Mouse (Mus musculus) hindbrain, postnatal 0 days (tissue): ENCODE data around the gene Tbc1d10a. TPM values are rescaled to one million over a fixed set of nuclear protein-coding genes. Genes with fewer than 3 reads are reported as not detected.

Experiments
- ATAC-seq: fragments of 200-750 bp; cut with Nextera tagmentation; 2 replicates; pipeline ENCODE4 v1.8.0; 2017; ENCODE audit warnings: mild to moderate bottlenecking, moderate TSS enrichment, moderate library complexity
- DNase-seq: peaks from one replicate; pipeline ENCODE4 v3.0.0-alpha.2; 2015; ENCODE audit warnings: low spot score
- H3K27ac ChIP-seq: fragments of 300-500 bp; sonication (generic); 2 replicates; pipeline ENCODE4 v1.5.1; 2014; ENCODE audit warnings: mild to moderate bottlenecking
- H3K27me3 ChIP-seq: fragments of 300-500 bp; sonication (generic); 2 replicates; pipeline ENCODE4 v1.6.1; 2014; ENCODE audit warnings: low read length, mixed read lengths; ENCODE audit not compliant: insufficient read depth
- H3K36me3 ChIP-seq: fragments of 300-500 bp; sonication (generic); 2 replicates; pipeline ENCODE4 v1.6.1; 2014; ENCODE audit warnings: low read length, mixed read lengths; ENCODE audit not compliant: insufficient read depth
- H3K4me1 ChIP-seq: fragments of 300-500 bp; sonication (generic); 2 replicates; pipeline ENCODE4 v1.6.1; 2014; ENCODE audit warnings: antibody characterized with exemption, low read length, mixed read lengths; ENCODE audit not compliant: insufficient read depth
- H3K4me2 ChIP-seq: fragments of 300-500 bp; sonication (generic); 2 replicates; pipeline ENCODE4 v1.6.1; 2014; ENCODE audit warnings: low read depth, mild to moderate bottlenecking, low read length, moderate library complexity, mixed read lengths
- H3K4me3 ChIP-seq: fragments of 300-500 bp; sonication (generic); 2 replicates; pipeline ENCODE4 v1.5.1; 2014; ENCODE audit warnings: low read length
- H3K9ac ChIP-seq: fragments of 300-500 bp; sonication (generic); replicated peaks from 2 replicates; pipeline ENCODE4 v1.6.1; 2014; ENCODE audit warnings: mild to moderate bottlenecking, low read length, moderate library complexity, mixed read lengths
- H3K9me3 ChIP-seq: fragments of 300-500 bp; sonication (generic); 2 replicates; pipeline ENCODE4 v1.6.1; 2016; ENCODE audit warnings: low read length, mixed read lengths
- CTCF ChIP-seq: IDR thresholded peaks from 2 replicates; pipeline ENCODE4 v1.5.1; 2016; ENCODE audit warnings: antibody characterized with exemption, control low read depth, low read depth
- WGBS: fragments of 180-500 bp; shearing (Covaris S2); extraction: QIAGEN DNeasy Blood & Tissue Kit; methylation state at CpG from one replicate; pipeline ENCODE4 v1.1.7; 2014; 5-methylcytosine and 5-hydroxymethylcytosine counted together
- polyA plus RNA-seq: library from polyadenylated mRNA; unstranded; fragments of >200 nt; fragmentation: Nextera tagmentation; extraction: Ambion mirVana; gene quantifications from 2 replicates; pipeline ENCODE4 v1.2.1, GENCODE M21; 2015
- total RNA-seq: library from RNA; depleted of rRNA; stranded (reverse); fragments of >200 nt; gene quantifications from 2 replicates; pipeline ENCODE4 v1.2.3, GENCODE M21; 2014

Gene Tbc1d10a
- total and polyA plus RNA-seq, 2 experiments from 2014 or later: 34.2 to 59.1 TPM

GRCm38 (mm10) chr11:4256846-4257607 is 70.4 kb downstream of the Tbc1d10a start, which contains the start of gene Lif:
TSS of gene Lif (plus strand) at chr11:4257557.
- TF ChIP-seq CTCF: no peak
- Histone ChIP-seq H3K4me2 (no peak within 1 kb of the TSS; the same call in 1 of the 2 replicates), H3K9me3 (no peaks in the 10 kb centered on the region), H3K27me3 (no peaks in the 10 kb centered on the region), H3K4me3 (no peak within 1 kb of the TSS), H3K9ac (no peak within 1 kb of the TSS), H3K27ac (no peak within 1 kb of the TSS), H3K36me3 (no peaks in the 10 kb centered on the region), H3K4me1 (peaks cover 11% of the 10 kb centered on the region; the same call in 1 of the 2 replicates)
- DNase-seq (no peak), ATAC-seq (no peak)
- WGBS: 64% methylated on average over 11 of the region's 11 CpGs

DNA sequence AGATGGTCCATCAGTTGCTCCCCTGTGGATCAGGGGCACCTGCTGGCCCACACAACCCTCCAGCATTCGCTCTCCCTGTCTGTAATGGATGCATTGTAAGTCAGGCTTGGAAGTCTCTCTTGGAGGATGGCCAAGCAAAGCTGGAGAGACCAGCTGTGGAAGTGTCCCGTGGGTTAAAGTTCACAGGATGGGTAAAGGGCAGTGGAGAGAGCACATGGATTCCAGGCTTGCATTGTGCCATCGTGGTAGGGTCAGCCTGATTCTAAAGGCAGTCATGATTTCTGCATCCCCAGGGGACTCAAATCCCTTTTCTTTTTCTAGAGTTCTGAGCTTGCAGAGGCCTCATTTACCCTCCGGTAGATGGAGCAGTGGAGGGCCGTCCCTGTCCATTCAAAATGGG is 71.2 kb downstream of the Tbc1d10a start:
- DNase-seq (no peak), ATAC-seq (no peak)
- TF ChIP-seq CTCF: no peak
- H3K27me3 ChIP-seq: no peaks in the 10 kb centered on the region
- no peak overlapping the region for H3K4me3 ChIP-seq
- WGBS: 59% methylated on average over 5 of the region's 5 CpGs
- peaks cover 13% of the 10 kb centered on the region; the same call in 1 of the 2 replicates for H3K4me1 ChIP-seq
- no peak overlapping the region for H3K9ac ChIP-seq
- H3K4me2 ChIP-seq: no peak overlapping the region
- H3K9me3 ChIP-seq: no peaks in the 10 kb centered on the region
- H3K27ac ChIP-seq: no peak overlapping the region
- no peaks in the 10 kb centered on the region for H3K36me3 ChIP-seq

DNA sequence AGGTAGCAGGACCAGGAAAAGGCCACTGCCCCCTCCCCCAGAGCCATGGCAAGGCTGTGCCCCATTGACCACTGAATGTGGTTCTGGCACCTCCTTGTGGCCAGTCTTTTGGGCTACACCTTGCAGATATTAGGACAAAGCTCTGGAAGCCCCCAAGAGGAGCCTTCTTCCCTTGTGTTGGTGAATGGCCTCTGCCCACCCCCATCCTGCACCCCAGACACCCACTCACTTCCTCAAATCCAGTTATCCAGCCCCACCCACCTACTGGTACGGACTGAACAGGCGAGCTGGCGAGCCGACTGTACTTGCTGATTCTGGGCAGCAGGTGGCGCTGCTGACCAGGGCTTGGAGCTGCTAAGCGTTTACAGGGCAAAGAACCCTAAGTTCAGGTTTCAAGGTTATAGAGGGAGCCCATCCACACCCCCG is 72.1 kb downstream of the Tbc1d10a start:
- H3K9me3 ChIP-seq: no peaks in the 10 kb centered on the region
- no peaks in the 10 kb centered on the region for H3K27me3 ChIP-seq
- no peak overlapping the region for H3K27ac ChIP-seq
- peak; percentile 98 for TF ChIP-seq CTCF
- H3K4me3 ChIP-seq: peak overlapping the region; percentile 19; the same call in 1 of the 2 replicates
- peaks cover 13% of the 10 kb centered on the region; the same call in 1 of the 2 replicates for H3K4me1 ChIP-seq
- peak; percentile 83 for DNase-seq
- H3K36me3 ChIP-seq: no peaks in the 10 kb centered on the region
- WGBS: 1% methylated on average over 7 of the region's 7 CpGs
- ATAC-seq: peak; percentile 75
- no peak overlapping the region for H3K9ac ChIP-seq
- H3K4me2 ChIP-seq: peak overlapping the region; percentile 56

- no peak for TF ChIP-seq CTCF
- DNase-seq (peak; percentile 56), ATAC-seq (0 out of 2 replicates have a peak, but pooled peaks have one; percentile 15)
- WGBS: 23% methylated on average over 14 of the region's 14 CpGs
- no peak overlapping the region for H3K9ac ChIP-seq
- peaks cover 13% of the 10 kb centered on the region; the same call in 1 of the 2 replicates for H3K4me1 ChIP-seq
- no peaks in the 10 kb centered on the region for H3K36me3 ChIP-seq
- H3K4me3 ChIP-seq: no peak overlapping the region
- H3K9me3 ChIP-seq: no peaks in the 10 kb centered on the region
- no peak overlapping the region for H3K27ac ChIP-seq
- peak overlapping the region; percentile 13; the same call in 1 of the 2 replicates for H3K4me2 ChIP-seq
- H3K27me3 ChIP-seq: peaks cover 8% of the 10 kb centered on the region; the same call in 1 of the 2 replicates
Measured at GRCm38 (mm10) chr11:4260463-4261187, 74.0 kb downstream of the Tbc1d10a start.

GRCm38 (mm10) chr11:4261188-4261494 is 74.6 kb downstream of the Tbc1d10a start:
- peak; percentile 63 for TF ChIP-seq CTCF
- Histone ChIP-seq H3K27me3 (peaks cover 12% of the 10 kb centered on the region; the same call in 1 of the 2 replicates), H3K27ac (no peak overlapping the region), H3K4me3 (no peak overlapping the region), H3K4me2 (no peak overlapping the region), H3K9ac (no peak overlapping the region), H3K9me3 (no peaks in the 10 kb centered on the region), H3K36me3 (no peaks in the 10 kb centered on the region), H3K4me1 (peaks cover 13% of the 10 kb centered on the region; the same call in 1 of the 2 replicates)
- ATAC-seq (0 out of 2 replicates have a peak, but pooled peaks have one; percentile 13), DNase-seq (peak; percentile 69)
- WGBS: 40% methylated on average over 7 of the region's 7 CpGs

GRCm38 (mm10) chr11:4261969-4262368 is 75.4 kb downstream of the Tbc1d10a start:
- Histone ChIP-seq H3K27ac (no peak overlapping the region), H3K4me1 (peaks cover 13% of the 10 kb centered on the region; the same call in 1 of the 2 replicates), H3K4me2 (no peak overlapping the region), H3K9ac (no peak overlapping the region), H3K9me3 (no peaks in the 10 kb centered on the region), H3K4me3 (no peak overlapping the region), H3K27me3 (peaks cover 13% of the 10 kb centered on the region; the same call in 1 of the 2 replicates), H3K36me3 (no peaks in the 10 kb centered on the region)
- ATAC-seq (peak; percentile 52), DNase-seq (peak; percentile 87)
- peak; percentile 70 for TF ChIP-seq CTCF
- WGBS: 25% methylated on average over 5 of the region's 5 CpGs
